Mouse (Mus musculus): ENCODE measurements at regions not wholly inside any gene's neighbourhood (a gene's known extent, or its start where the extent isn't known, plus 50 kb on each side); places are given as distances from the start of the nearest gene placed in this dataset.

- TF ChIP-seq CTCF (IDR thresholded peaks at IDR 0.05; ENCODE audit: low read depth): no peak
- Histone ChIP-seq H3K36me3 (ENCODE audit: insufficient read depth) (no peaks in the 10 kb centered on the region), H3K9ac (no peak overlapping the region), H3K9me3 (ENCODE audit: low read length) (no peaks in the 10 kb centered on the region), H3K4me1 (ENCODE audit: insufficient read depth) (no peaks in the 10 kb centered on the region; the same call in 1 of the 2 replicates), H3K27me3 (ENCODE audit: insufficient read depth, low read length) (no peaks in the 10 kb centered on the region), H3K27ac (ENCODE audit: low read depth, low read length) (no peak overlapping the region; the same call in 1 of the 2 replicates), H3K4me3 (ENCODE audit: low read depth, low read length) (no peak overlapping the region), H3K4me2 (ENCODE audit: low read depth) (no peak overlapping the region)
- DNase-seq (no peak), ATAC-seq (no peak)
- 86% methylated on average over 8 of the region's 8 CpGs for WGBS
Measured at GRCm38 (mm10) chr11:114238316-114238715, 171.5 kb upstream of the Sdk2 start.

- ATAC-seq (peak; percentile 4; the same call in 1 of the 2 replicates), DNase-seq (no peak)
- no peaks in the 10 kb centered on the region; the same call in 1 of the 2 replicates for H3K4me1 ChIP-seq (ENCODE audit: insufficient read depth)
- no peaks in the 10 kb centered on the region for H3K36me3 ChIP-seq (ENCODE audit: insufficient read depth)
- no peak overlapping the region; the same call in 1 of the 2 replicates for H3K4me3 ChIP-seq (ENCODE audit: low read depth, low read length)
- H3K9me3 ChIP-seq (ENCODE audit: low read length): no peaks in the 10 kb centered on the region
- no peak overlapping the region for H3K9ac ChIP-seq
- 0 out of 2 replicates have a peak overlapping the region, but pooled peaks have one; percentile 31 for H3K27ac ChIP-seq (ENCODE audit: low read depth, low read length)
- WGBS: 31% methylated on average over 1 of the region's 1 CpGs
- no peaks in the 10 kb centered on the region for H3K27me3 ChIP-seq (ENCODE audit: insufficient read depth, low read length)
- peak overlapping the region; percentile 18; the same call in 1 of the 2 replicates for H3K4me2 ChIP-seq (ENCODE audit: low read depth)
- TF ChIP-seq CTCF (IDR thresholded peaks at IDR 0.05; ENCODE audit: low read depth): no peak
Measured at GRCm38 (mm10) chr11:114234542-114234910, 167.7 kb upstream of the Sdk2 start.

GRCm38 (mm10) chr11:114233636-114234541, 167.0 kb upstream of the Sdk2 start:
- WGBS: 48% methylated on average over 19 of the region's 19 CpGs
- Histone ChIP-seq H3K27me3 (ENCODE audit: insufficient read depth, low read length) (no peaks in the 10 kb centered on the region), H3K4me1 (ENCODE audit: insufficient read depth) (no peaks in the 10 kb centered on the region), H3K9ac (no peak overlapping the region), H3K4me3 (ENCODE audit: low read depth, low read length) (no peak overlapping the region; the same call in 1 of the 2 replicates), H3K9me3 (ENCODE audit: low read length) (no peaks in the 10 kb centered on the region), H3K27ac (ENCODE audit: low read depth, low read length) (0 out of 2 replicates have a peak overlapping the region, but pooled peaks have one; percentile 31), H3K4me2 (ENCODE audit: low read depth) (peak overlapping the region; percentile 18; the same call in 1 of the 2 replicates), H3K36me3 (ENCODE audit: insufficient read depth) (no peaks in the 10 kb centered on the region)
- ATAC-seq (peak; percentile 59; the same call in 1 of the 2 replicates), DNase-seq (no peak)
- no peak for TF ChIP-seq CTCF (IDR thresholded peaks at IDR 0.05; ENCODE audit: low read depth)

- ATAC-seq: peak; percentile 66
- H3K36me3 ChIP-seq (ENCODE audit: insufficient read depth): no peaks in the 10 kb centered on the region
- H3K9ac ChIP-seq: no peak overlapping the region
- DNase-seq: peak; percentile 39
- H3K27ac ChIP-seq (ENCODE audit: low read depth, low read length): no peak overlapping the region
- H3K4me3 ChIP-seq (ENCODE audit: low read depth, low read length): no peak overlapping the region
- H3K4me1 ChIP-seq (ENCODE audit: insufficient read depth): no peaks in the 10 kb centered on the region
- no peaks in the 10 kb centered on the region for H3K9me3 ChIP-seq (ENCODE audit: low read length)
- no peak overlapping the region for H3K4me2 ChIP-seq (ENCODE audit: low read depth)
- TF ChIP-seq CTCF (IDR thresholded peaks at IDR 0.05; ENCODE audit: low read depth): no peak
- no peaks in the 10 kb centered on the region for H3K27me3 ChIP-seq (ENCODE audit: insufficient read depth, low read length)
- 70% methylated on average over 4 of the region's 4 CpGs for WGBS
Measured at GRCm38 (mm10) chr11:114231841-114232240, 165.0 kb upstream of the Sdk2 start.

GRCm38 (mm10) chr11:114229763-114230162, 162.9 kb upstream of the Sdk2 start:
- DNase-seq (no peak), ATAC-seq (no peak)
- Histone ChIP-seq H3K9me3 (ENCODE audit: low read length) (no peaks in the 10 kb centered on the region), H3K4me2 (ENCODE audit: low read depth) (no peak overlapping the region), H3K36me3 (ENCODE audit: insufficient read depth) (no peaks in the 10 kb centered on the region), H3K27ac (ENCODE audit: low read depth, low read length) (no peak overlapping the region), H3K4me3 (ENCODE audit: low read depth, low read length) (no peak overlapping the region), H3K9ac (no peak overlapping the region), H3K4me1 (ENCODE audit: insufficient read depth) (no peaks in the 10 kb centered on the region), H3K27me3 (ENCODE audit: insufficient read depth, low read length) (no peaks in the 10 kb centered on the region)
- 72% methylated on average over 8 of the region's 8 CpGs for WGBS
- TF ChIP-seq CTCF (IDR thresholded peaks at IDR 0.05; ENCODE audit: low read depth): no peak

GRCm38 (mm10) chr11:114229196-114229595, 162.3 kb upstream of the Sdk2 start:
- H3K27ac ChIP-seq (ENCODE audit: low read depth, low read length): no peak overlapping the region
- ATAC-seq: no peak
- no peak for TF ChIP-seq CTCF (IDR thresholded peaks at IDR 0.05; ENCODE audit: low read depth)
- WGBS: 87% methylated on average over 6 of the region's 6 CpGs
- H3K9ac ChIP-seq: no peak overlapping the region
- H3K36me3 ChIP-seq (ENCODE audit: insufficient read depth): no peaks in the 10 kb centered on the region
- no peaks in the 10 kb centered on the region for H3K27me3 ChIP-seq (ENCODE audit: insufficient read depth, low read length)
- H3K4me2 ChIP-seq (ENCODE audit: low read depth): no peak overlapping the region
- H3K9me3 ChIP-seq (ENCODE audit: low read length): no peaks in the 10 kb centered on the region
- H3K4me1 ChIP-seq (ENCODE audit: insufficient read depth): no peaks in the 10 kb centered on the region
- no peak overlapping the region for H3K4me3 ChIP-seq (ENCODE audit: low read depth, low read length)
- DNase-seq: no peak

GRCm38 (mm10) chr11:114226553-114226952, 159.7 kb upstream of the Sdk2 start:
- H3K4me2 ChIP-seq (ENCODE audit: low read depth): no peak overlapping the region
- DNase-seq: no peak
- WGBS: 89% methylated on average over 13 of the region's 13 CpGs

More at GRCm38 (mm10) chr11:114226553-114226952, 159.7 kb upstream of the Sdk2 start:
- H3K9ac ChIP-seq: no peak overlapping the region
- H3K27me3 ChIP-seq (ENCODE audit: insufficient read depth, low read length): no peaks in the 10 kb centered on the region
- H3K27ac ChIP-seq (ENCODE audit: low read depth, low read length): no peak overlapping the region
- H3K4me3 ChIP-seq (ENCODE audit: low read depth, low read length): no peak overlapping the region
- TF ChIP-seq CTCF (IDR thresholded peaks at IDR 0.05; ENCODE audit: low read depth): no peak
- no peaks in the 10 kb centered on the region for H3K36me3 ChIP-seq (ENCODE audit: insufficient read depth)
- no peaks in the 10 kb centered on the region for H3K4me1 ChIP-seq (ENCODE audit: insufficient read depth)
- no peak for ATAC-seq
- no peaks in the 10 kb centered on the region for H3K9me3 ChIP-seq (ENCODE audit: low read length)
